Mouse (Mus musculus) natural killer cell, adult 2 months (primary cell): ENCODE results near the gene Cmip.

Experiments used
- DNase-seq, 2 experiments: peaks; one replicate each; pipeline ENCODE4 v3.0.0; 2022; ENCODE audit warnings: low spot score in 2 of 2

Gene Cmip

DNA sequence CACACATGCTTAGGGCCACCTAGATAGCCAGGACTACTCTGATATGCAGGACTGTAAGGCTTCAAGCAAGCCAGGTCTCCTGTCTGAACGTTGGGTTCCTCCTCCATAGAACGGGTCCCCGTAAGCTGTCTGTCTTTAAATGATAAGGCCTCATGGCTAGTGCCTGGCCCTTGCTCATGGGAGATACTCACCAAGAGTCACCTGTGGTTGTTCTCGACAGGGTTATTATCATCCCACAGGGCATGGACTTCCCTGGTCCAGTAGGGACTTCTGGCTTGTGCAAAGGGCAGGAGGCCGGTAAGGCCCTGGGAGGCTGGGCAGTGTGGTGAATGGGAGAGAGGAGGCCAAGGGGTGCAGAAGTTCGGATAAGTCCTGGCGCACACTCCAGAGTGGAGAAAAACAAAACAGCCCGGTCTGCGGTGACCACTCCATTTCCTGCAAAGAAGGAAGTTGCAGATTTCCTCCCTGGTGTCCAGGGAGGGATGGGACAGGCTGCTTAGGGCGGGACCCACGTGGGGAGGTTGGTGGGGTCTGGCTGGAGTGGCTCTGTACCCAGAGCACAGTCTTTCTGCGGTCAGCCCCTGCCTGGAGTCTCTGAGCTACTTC lies 41.2 kb downstream of the Cmip start:
- DNase-seq, result no peak

DNA sequence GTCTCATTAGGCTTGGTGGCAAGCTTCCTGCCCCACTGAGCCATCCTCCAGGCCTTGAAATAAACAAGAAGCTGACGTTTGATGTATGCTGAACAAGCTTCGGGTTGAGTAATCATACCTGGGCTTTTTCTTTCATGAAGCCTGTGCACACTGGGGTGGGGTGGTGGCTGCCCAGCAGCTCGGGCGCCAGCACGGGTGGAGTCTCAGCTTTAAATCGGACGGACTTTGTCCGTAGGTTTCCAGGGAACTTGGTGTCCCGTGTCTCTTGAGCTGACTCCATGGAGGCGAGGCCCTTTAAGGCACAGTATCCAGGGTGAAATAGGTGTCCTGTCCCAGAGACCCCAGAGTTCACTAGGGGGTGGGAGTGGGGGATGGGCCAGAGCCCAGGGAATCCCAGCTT lies 42.3 kb downstream of the Cmip start:
- DNase-seq, result no peak

DNA sequence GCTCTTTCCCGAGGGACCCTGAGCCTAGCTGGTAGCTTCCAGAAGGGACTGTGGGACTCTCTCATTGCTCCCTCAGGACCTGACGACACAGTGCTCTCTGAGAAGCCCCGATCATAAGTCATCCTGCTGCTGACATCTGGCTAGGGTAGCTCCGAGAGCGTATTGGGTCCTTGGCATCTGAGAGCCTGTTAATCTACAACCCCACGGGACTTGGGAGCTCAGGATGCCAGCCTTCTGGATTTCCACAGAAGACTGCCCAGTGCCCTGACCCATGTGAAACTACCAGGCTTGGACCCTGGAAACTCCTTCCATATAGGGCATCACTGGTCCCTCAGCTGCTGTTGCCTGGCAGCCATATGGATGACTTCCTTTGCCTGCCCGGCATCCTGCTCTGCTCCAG lies 43.3 kb downstream of the Cmip start:
- no peak for DNase-seq

- DNase-seq, result no peak
Observed at GRCm38 (mm10) chr8:117301457-117302041, 44.7 kb downstream of the Cmip start.

GRCm38 (mm10) chr8:117302072-117302471 lies 45.2 kb downstream of the Cmip start:
- no peak for DNase-seq

- DNase-seq, result peak in 1 of 2 experiments; percentile 63
Observed at GRCm38 (mm10) chr8:117303666-117304065, 46.8 kb downstream of the Cmip start.

- DNase-seq, result peak in 1 of 2 experiments; percentile 46
Observed at GRCm38 (mm10) chr8:117305405-117305804, 48.5 kb downstream of the Cmip start.

GRCm38 (mm10) chr8:117306756-117307155 lies 49.9 kb downstream of the Cmip start:
- no peak for DNase-seq

DNA sequence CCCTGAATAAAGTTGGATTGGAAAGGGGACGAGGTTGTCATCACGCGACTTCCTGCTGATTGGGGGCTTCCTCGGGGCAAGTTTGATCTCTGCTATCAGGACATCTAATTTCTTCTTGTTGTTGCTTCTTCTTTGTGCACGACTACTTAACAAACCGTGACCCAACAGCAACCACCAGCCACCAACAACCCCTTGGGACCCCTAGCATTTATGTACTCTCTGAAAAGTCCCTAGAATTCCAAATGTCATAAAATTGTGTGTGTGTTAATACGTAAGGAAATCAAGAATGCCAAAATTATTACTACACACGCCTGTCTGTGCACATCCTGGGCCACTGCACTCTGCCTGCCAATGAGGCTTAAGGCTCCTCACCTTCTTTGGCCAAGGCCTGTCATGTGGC lies 50.4 kb downstream of the Cmip start:
- DNase-seq, result no peak

- no peak for DNase-seq
Observed at GRCm38 (mm10) chr8:117308303-117309095, 51.6 kb downstream of the Cmip start.

GRCm38 (mm10) chr8:117309653-117310274 lies 52.9 kb downstream of the Cmip start:
- DNase-seq, result no peak

DNA sequence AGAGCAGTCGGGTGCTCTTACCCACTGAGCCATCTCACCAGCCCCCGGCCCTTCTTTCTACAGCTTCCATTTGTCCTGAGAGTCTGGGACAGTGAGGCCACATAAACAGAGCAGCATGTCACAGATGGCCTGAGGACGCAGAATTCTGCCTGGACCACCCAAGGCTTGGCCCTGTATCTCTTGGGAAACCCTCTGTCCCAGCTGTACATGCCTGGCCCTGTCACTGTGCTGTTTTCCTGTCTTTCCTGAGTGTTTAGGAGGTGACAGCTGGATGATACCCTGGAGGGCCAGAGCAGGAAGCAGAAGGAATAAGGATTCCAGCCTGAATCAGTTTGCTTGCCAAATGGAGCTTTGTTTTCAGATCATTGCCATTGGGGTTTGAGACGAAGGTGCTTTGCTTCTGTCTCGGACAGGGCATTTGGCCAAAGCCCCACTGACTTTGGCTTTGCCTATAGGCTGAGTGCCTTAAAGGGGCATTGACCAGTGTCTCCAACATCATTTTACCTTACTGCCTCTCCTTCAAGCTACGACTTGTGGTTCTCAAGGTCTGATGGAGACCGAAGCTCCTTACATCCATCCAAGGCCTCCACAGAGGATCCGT lies 54.2 kb downstream of the Cmip start:
- no peak for DNase-seq

GRCm38 (mm10) chr8:117314308-117314953 lies 57.6 kb downstream of the Cmip start:
- DNase-seq, result no peak

- no peak for DNase-seq
Observed at GRCm38 (mm10) chr8:117315727-117316126, 58.9 kb downstream of the Cmip start.

- no peak for DNase-seq
Observed at GRCm38 (mm10) chr8:117317478-117317877, 60.6 kb downstream of the Cmip start.

DNA sequence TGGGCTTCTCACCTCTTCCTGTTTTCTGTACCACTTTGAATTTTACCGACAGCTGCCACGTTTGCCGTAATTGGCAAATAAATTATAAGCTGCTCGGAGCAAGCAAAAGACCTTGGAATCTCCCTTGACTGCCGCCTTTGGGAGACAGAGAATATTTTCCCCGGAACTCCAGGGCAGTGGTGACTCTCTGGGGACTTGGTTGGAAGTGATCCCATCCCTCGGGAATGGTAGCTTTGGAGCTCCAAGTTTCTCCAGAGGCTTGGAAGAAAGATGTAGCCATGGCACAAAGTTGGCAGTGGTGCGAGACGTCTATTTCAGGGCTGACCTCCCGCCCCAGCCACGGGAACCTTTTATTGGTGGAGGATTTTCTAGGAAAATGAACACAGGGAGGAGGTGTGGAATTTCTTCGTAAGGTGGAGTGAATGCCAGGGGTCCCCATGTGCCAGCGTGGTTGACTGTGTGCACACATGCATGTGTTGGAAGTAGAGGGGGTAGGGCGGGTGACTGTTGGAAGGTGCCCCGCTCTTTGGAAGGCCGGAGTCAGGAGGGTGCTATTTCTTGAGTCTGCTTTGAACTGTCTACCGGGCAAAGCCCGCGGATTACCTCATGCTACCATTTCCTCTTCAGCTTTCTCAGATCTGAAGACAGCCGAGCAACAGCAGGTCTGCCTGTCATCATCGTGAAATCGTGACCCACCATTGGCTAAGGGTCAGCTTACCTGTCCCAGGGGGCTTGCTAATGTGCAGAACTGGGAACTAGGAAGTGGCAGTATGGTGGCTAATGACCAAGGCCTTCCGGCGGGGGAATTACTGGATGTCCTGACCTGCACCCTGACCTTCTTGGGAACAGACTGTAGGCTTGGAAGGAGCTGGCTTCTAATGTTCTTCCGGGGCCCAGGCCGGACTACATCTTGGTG lies 62.3 kb downstream of the Cmip start:
- DNase-seq, result no peak

DNA sequence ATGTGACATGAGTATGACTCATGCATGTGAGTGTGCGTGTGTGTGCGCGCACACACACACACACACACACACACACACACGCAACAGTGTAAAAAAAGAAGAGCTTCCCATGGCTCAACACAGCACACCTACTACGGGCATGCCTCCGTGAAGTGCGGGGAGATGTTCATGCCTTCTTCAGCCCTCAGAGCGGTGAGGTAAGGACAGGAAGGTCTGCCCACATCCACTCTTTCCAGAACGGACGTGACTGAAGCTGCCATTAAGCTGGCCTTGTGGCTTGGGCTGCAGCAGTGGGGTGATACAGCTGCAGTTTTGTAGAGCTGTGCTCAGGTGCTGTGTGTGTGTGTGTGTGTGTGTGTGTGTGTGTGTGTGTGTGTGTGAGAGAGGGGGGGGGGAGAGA lies 63.8 kb downstream of the Cmip start:
- no peak for DNase-seq

DNA sequence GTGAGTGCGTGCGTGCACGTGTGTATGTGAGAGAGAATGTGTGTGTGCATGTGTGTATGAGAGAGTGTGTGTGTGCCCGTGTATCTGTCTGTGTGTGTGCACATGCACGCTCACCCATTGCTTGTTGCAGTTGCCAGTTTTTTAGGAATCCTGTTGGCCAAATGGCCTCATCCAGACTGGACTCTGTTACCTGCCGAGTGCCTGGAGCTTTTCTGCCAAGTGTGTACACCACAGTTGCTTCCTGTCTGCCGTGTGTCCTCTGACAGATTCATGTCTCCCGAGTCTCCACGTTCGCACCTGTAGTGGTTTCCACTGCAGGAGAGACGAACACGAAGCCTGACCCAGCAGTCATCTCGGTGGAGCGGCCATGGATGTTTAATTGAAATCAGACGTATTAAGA lies 64.4 kb downstream of the Cmip start:
- DNase-seq, result no peak

GRCm38 (mm10) chr8:117322021-117322420 lies 65.2 kb downstream of the Cmip start:
- peak; percentile 87 to 88 for DNase-seq

GRCm38 (mm10) chr8:117322715-117323310 lies 65.9 kb downstream of the Cmip start:
- no peak for DNase-seq
